Mouse (Mus musculus) erythroblast, embryonic 14.5 days (primary cell): Measurements from ENCODE around the gene Zfp335.

ENCODE experiments used
- GATA1 ChIP-seq: IDR thresholded peaks from 2 replicates; pipeline ENCODE4 v1.6.1; 2012; ENCODE audit warnings: low read length, inconsistent platforms, mixed read lengths
- TAL1 ChIP-seq: IDR thresholded peaks from 3 replicates; pipeline ENCODE4 v1.6.1; 2012; ENCODE audit warnings: low read length, inconsistent platforms, mixed read lengths

GRCm38 (mm10) chr2:164913428-164913786, 1.9 kb upstream of the Zfp335 start:
- TF ChIP-seq GATA1 (no peak), TAL1 (no peak)
